Mouse (Mus musculus) erythroblast, embryonic 14.5 days (primary cell): ENCODE results near the gene Vmn2r87.

Source experiments
- GATA1 ChIP-seq: IDR thresholded peaks from 2 replicates; pipeline ENCODE4 v1.6.1; 2012; ENCODE audit warnings: low read length, inconsistent platforms, mixed read lengths
- TAL1 ChIP-seq: IDR thresholded peaks from 3 replicates; pipeline ENCODE4 v1.6.1; 2012; ENCODE audit warnings: low read length, inconsistent platforms, mixed read lengths

- no peak for TF ChIP-seq GATA1
- TF ChIP-seq TAL1: no peak
Observed at GRCm38 (mm10) chr10:130527926-130528325, 30.7 kb upstream of the Vmn2r87 start.
